Mouse (Mus musculus) heart, postnatal 4 days (tissue): ENCODE measurements around the gene Zfp810. TPM values are rescaled to one million over a fixed set of nuclear protein-coding genes. Genes with fewer than 3 reads are reported as not detected.
"Not testable (repeated sequence)": the region's sequence is repeated elsewhere in the genome, so short reads cannot be mapped to it uniquely, and the experiment has no call there.

Experiments used
- DNase-seq: peaks from one replicate; pipeline ENCODE4 v3.0.0; 2021
- total RNA-seq, 2 experiments: library from RNA; stranded (reverse); gene quantifications; 2 replicates each; pipeline ENCODE4 v1.2.3; 2021

Gene Zfp810
- total RNA-seq, result 10 to 100 TPM; 15.5 to 16.0 TPM

DNA sequence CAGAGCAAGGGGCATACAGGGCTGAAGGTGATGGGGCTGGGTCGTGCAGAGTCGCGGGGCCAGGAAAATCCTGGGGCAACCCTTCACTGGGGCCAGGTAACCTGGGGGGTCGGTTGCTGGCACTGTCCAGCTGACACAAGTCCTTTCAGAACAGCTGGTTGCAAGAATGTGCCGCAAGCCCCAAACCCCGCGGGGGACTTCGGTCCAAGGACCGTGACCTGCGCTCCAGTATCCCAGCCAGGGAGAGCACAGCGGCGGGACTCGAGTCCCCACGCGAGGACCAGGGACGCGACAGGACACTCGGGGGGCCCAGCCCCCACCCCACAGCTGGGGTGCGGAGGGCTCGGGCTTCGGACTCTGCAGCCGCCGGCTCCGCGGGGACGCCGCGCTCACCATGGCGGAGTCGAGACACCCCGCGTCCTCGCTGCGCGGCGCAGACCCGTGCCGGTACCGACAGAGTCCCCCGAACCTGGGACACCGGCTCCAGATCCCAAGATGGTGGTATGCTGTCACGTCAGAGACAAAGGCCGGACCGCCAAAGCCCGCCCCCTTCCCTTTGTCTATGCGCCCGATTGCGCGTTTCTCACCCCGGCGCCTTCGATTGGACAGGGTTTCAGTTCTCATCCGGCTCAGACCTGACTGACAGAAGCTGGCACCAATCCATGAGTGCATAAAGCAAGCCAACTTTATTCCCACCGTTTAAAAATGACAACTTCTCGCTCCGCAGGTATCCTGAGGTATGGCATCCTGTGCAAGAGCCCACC is at the start of gene Zfp810:
Gene Zfp810, minus strand, starts transcription at position 493 of the 764 bp plus-strand sequence.
- peak; percentile 95 for DNase-seq

DNA sequence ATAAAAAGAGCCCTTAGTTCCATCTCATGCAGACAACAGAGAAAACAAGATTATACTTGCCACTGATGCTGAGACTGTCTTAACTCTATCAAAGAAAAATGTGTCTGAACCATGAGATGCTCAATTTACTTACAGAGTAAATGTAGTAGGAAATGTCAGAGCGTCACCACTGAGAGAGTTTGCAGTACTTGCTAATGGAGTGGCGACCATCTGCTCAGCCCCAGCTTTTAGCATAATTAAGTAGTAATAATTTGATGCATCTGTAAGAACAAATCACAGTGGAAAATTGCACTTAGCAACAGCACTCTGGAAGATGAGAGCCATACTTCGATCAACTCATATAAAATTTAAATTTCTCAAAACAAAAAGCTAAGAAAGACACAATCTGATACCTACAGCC is 48.5 kb upstream of the Zfp810 start:
- no peak for DNase-seq

DNA sequence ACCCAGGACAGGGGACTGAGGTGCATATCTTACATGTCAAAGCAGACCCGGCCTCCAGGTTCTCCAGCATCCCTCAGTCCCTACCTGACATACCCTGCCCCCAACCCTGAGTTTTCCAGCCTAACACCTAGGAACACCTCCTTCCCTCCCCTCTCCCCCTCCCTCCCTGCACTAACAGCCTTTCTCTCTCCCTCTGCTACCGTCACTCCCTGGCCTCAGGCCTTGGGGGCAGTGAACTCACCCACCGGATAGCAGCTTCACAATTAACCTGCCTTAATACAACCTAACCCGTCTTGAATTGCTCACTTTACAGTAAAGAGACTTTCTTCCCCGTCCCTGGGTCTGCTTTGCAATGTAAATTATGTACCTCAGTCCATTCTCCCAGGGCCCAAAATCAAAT is 46.5 kb upstream of the Zfp810 start:
- no peak for DNase-seq

DNA sequence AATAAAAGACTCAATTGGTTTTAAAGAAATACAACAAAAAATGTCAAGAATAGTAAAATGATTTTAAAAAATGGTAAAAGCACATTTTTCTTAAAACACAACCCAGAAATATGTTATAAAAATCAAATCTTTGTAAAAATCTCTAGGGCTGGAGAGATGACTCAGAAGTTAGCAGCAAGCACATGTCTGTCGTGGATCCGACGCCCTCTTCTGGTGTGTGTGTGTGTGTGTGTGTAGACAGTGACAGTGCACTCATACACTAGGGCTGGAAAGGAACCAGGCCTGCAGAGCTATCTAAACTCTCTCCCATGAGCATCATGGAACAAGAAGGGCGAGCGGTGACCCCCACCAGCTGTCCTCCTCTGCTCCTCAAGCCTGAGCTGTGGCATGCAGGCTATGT is 46.0 kb upstream of the Zfp810 start:
- no peak for DNase-seq

DNA sequence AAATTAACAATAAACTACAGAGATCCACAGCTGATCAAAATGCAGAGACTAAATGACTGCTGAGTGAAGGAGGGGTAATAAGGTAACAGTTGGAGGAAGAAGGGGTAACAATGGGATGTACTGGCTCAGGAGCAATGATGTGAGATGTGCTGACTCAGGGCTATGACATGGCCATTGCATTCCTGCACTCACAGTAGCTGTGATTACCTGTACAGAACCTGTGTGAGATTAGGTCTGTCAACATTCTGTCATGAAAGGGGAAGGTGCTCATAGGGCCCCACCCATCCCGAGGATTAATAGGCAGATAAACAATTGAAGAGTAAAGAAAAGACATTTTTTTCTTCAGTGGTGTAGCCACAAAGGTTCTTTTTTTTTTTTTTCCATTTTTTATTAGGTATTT is 32.9 kb upstream of the Zfp810 start:
- no peak for DNase-seq

DNA sequence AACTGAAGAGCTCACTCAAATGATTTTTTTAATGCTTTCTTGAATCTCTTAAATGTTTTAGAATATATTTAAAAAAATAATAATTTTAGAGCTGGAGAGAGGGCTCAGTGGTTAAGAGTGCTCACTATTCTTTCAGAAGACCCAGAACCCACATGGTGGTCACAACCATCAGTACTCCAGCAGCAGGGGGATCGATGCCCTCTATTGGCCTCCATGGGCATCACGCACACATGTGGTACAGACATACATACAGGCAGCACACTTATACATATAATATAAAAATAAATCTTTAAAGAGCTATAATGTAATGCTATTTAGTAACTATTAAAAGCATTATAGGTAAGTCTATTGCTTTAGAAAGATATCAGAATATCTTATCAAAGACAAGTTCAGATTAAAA is 29.8 kb upstream of the Zfp810 start:
- DNase-seq, result no peak

DNA sequence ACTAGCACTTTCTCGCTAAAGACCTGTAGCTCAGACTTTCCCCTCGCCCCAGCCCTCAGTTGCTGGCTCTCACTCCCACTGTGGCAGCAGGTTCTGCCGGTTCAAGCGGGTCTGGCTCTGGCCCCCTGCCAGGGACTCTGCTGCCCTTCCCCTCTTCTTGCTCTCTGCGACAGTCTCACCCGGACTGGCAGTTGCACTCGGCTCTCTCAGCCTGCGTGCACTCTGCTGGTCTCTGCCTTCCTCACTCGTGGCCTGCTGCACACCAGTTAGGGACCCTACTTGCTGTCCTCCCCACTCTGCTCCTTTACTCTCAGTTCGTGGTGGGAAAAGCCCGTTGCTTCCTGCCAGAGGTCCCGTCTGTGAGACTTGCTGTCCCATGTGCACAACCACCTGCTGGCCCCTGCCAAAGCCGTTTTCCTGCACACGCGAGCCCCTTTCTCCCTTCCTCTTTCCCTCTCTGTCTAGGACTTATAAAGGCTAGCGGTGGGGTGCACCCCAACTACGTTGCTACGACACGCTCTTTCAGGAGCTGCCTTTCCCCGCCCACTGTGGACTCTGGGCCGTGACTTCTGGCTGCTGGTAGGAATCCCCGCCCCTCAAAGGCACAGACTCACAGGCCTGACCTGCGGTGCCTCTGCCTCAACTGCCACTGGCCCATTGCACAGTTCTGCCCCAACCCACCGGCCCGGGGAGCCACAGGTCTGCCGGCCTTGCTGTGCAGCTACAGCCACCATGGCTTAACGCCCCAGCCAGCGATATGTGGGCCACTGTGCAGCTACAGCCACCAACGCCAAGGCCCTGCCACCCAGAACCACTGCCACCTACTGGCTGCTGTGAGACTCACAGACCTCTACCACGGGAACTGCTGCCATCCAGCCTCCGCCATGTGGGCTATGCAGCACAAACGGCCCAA is 20.3 kb upstream of the Zfp810 start:
- peak; percentile 92 for DNase-seq

DNA sequence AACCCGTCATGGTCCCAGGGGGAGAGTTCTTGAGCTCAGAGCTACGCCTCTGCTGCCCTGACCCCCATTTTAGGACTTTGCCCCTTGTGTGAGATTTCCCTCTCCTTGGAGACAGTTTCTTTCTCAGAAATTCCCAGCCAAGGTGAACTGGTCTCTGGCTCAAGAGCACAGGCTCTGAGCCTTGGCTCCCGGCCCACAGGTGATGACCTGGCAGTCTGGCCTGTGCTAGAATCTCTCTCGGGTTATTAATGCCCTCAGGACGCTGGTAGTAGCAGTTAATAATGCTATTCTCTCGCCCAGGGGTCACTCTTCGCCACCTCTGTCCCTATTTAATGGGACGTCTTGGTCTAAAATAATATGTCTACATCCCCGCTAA is 19.6 kb upstream of the Zfp810 start:
- peak; percentile 31 for DNase-seq

DNA sequence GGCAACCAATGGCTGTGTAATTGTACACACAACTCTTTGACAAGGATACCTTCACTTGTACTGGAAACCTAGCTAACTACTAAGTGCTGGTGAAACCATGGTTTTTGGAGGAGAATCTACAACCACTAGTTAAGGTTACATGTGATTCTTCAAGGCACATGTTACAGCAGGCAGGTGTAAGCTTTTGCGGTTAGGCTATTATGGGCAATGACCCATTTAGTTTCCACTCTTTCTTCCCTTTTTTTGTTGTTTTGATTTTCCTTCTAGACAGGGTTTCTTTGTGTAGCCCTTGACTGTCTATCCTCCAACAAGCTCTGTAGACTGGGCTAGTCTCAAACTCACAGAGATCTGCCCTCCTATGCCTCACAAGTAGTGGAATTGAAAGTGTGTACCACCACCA is 17.1 kb upstream of the Zfp810 start:
- DNase-seq, result no peak

DNA sequence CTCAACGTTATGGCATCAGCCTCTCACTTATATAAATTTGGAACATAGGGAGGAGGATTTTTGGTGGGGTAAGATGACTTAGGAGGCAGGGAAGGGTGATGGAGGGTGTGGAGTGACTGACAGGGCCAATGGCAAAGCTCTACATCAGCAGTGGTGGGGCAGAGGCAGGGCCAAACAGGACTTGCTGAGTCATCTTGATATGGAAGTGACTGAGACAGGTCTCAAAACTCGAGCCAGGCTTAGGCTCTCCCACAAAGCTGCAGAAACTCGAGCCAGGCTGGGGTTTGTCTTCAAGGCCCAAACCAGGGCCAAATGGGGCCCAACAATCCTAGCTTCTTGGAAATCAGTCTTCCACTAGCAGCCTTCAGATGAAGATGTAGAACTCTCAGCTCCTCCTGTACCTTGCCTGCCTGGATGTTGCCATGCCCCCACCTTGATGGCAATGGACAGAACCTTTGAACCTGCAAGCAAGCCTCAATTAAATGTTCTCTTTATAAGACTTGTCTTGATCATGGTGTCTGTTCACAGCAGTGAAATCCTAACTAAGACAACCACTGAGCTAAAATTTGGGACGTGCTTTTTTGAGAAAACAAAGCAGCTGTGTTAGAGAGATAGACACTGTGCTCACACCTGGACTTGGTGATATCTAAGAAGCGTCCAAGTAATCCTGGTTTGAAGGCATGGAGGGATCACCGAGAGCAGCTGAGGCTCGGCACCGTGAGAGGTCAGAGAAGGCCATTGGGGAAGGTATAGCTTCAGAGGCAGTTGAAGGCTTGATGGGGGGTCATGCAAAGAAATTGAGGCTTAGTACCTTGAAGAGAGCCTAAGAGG is 15.1 kb upstream of the Zfp810 start:
- no peak for DNase-seq

DNA sequence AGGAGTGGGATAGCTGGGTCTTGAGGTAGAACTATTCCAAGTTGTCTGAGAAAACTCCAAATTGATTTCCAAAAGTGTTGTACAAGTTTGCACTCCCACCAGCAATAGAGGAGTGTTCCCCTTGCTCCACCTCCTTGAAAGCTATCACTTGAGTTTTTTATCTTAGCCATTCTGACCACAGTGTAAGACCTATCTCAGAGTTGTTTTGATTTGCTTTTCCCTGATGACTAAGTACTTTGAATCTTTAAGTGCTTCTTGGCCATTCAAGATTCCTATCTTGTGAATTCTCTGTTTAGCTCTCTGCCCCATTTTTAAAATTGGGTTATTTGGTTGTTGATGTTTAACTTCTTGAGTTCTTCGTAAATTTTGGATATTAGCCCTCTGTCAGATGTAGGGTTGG is 11.7 kb upstream of the Zfp810 start:
- DNase-seq, result no peak

DNA sequence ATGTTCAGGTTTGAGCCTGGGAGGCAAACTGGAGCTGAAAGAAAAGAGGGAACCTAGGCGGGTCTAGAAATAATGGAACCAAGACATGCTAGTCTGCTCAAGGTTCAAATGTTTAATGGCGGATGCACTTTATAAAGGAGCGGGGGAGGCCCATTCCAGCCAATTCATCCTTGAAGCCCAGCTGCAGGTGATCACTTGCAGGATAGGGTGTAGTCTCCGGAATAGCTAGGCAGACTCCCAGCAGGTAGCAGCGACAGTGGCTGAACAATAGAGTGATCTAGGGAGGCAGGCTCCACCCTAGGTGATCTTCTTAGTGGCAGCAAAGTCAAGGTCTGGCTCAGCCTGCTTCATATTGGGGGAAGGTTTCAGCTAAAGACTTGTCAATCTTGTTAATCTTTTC is 8.6 kb upstream of the Zfp810 start:
- DNase-seq, result not testable (repeated sequence)

DNA sequence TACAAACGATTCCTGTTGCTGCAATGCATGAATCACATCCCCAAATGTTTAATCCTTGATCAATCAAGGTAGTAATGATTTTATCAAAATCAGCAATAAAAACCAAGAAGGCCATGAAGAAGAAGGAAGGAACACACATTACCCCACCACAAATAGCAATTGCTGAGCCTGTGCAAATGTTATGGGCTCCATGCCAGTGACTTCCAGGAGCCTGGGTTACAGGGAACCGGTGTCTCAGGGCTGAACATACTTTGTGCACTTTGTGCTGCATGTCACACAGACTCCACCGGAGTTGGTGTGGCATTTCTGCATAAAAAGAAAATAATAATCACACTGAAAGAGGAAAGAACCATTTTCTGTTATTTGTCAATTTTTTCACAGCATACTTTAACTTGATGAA is 6.6 kb upstream of the Zfp810 start:
- DNase-seq, result no peak

DNA sequence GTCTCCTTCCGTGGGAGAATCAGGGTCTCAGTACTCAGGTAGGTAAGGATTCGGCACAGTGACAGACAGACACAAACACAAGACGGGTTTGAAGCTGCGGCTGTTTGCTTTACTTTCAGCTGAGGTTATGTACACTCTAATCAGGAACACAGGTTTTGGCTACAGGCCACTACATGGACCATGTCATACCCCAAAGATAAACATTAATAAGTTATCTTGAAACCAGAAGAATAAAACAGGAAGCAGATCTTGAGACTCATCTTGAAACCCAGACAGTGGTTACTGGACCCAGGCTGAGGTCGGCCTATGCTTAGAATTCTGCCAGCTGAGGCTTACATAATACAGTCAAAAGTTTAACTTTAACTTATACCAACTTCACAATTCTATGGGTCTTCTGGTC is 5.8 kb upstream of the Zfp810 start:
- no peak for DNase-seq

DNA sequence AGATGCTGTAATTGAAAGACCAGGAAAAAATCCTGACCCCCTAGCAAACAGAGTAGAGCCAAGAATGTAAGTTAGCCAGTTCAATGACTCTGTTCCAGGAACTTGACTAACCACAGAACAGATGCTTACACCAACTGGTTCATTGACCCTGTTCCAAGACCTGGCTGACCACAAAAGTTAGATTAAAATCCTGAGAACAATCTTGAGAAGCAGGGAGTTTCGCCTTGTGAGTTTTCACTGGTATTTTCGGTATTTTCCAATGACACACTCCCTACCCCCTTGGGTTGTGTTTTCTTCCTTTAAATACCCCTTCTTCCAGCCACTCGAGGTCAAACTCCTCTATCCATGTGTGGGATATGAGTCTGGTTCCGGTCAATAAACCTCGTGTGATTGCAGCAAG is 2.2 kb upstream of the Zfp810 start:
- DNase-seq, result no peak

DNA sequence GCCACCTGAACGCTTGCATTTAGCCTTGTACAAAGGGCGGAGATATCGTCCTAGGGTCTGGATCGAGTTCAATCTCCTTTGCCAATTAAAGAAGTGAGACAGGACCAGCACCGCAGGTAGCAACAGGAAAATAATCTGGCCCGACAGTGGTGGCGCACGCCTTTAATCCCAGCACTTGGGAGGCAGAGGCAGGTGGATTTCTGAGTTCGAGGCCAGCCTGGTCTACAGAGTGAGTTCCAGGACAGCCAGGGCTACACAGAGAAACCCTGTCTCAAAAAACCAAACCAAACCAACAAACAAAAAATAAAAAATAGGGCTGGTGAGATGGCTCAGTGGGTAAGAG is 443 bp upstream of the Zfp810 start:
- not testable (repeated sequence) for DNase-seq

DNA sequence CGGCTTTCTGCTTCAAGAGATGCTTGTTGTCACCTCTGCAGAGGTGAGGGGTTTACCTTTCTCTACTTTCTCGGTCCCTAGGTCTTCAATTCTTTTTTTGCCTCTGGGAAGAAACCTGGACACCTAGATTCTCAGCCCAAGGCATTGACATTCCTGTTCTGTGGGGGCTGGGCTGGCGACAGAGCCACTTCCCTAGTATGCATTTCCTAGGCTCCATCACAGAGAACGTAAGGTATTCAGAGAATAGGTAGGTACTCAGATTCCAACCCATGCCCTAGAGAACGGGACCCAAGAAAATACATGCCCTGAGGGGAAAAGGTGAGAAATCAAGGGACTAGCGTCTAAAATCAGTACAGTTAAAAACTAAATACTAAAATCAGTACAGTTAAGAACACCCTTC is 722 bp downstream of the Zfp810 start:
- DNase-seq, result no peak

DNA sequence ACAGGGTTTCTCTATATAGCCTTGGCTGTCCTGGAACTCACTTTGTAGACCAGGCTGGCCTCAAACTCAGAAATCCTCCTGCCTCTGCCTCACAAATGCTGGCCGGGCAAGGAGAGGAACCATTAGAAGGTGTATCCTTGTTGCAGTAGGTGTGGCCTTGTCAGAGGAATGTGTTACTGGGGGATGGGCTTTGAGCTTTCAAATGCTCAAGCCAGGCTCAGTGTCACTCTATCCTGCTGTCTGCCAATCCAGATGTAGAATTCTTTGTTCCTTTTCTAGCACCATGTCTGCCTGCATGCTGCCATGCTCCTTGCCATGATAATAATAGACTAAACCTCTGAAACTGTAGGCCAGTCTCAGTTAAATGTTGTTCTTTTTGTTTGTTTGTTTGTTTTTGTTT is 5.2 kb downstream of the Zfp810 start:
- DNase-seq, result no peak

DNA sequence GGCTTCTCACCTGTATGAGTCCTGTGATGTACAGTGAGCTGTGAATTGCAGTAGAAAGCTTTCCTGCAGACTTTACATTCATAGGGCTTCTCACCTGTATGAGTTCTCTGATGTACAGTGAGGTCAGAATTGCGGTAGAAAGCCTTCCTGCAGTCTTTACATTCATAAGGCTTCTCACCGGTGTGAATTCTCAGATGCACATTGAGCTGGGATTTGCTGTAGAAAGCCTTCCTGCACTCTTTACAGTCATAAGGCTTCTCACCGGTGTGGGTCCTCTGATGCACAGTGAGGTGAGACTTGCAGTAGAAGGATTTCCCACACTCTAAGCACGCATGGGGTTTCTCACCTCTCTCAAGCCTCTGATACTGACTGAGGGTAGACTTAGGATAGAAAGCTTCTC is 28.7 kb downstream of the Zfp810 start:
- no peak for DNase-seq

DNA sequence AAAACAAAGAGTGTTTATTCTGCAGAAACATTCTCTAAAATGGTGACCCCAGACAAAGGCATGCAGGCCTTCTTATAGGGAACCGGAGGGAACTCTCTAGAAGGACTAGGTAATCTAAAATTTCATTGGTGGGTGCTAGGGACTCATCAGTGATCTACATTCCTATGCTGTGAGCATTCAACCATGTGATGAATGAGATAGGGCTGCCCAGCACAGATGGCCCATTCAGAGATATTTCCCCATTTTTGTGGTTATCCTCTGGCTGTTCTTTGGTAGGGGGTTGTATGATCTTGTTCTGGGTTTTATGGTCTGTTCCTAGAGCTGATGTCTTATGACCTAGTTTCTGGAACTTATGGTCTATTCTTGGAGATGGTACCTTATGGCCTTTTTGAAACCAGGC is 38.6 kb downstream of the Zfp810 start:
- no peak for DNase-seq

DNA sequence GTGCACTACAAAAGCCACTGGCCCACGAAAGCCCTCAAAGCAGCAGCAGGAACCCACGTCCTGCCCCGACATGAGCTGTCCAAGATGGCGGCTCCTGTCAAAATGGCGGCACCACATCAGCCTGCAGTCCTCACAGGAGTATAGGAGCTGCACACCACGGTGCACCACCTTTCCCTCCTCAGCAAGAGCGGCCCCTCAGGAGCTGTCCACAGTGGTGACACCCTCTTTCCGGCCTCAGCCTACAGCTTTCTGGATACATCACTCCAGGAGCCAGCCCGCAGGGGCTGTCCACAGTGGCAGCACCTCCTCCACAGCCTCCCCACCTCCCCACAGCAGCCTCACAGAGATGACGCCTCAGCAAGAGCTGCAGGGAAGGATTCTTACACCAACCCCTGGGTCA is 44.8 kb downstream of the Zfp810 start:
- DNase-seq, result no peak

DNA sequence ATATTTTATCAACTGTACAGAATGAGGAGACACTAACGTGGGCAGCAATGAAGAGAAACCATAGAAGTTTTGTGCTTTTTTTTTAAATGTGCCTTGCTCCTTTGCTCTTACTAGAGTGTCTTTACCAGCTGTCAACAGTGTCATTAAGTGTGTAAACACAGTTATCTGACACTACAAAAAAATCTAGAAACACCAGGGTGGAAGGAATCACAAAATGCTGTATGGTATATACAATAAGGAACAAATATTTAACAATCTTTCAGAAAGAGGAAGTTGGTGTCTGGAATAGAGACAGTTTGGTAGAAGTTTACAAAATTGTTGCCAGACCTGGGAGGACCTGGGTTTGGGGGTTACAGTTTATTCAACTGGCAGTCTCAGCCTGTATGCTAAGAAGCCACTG is 45.9 kb downstream of the Zfp810 start:
- DNase-seq, result no peak

DNA sequence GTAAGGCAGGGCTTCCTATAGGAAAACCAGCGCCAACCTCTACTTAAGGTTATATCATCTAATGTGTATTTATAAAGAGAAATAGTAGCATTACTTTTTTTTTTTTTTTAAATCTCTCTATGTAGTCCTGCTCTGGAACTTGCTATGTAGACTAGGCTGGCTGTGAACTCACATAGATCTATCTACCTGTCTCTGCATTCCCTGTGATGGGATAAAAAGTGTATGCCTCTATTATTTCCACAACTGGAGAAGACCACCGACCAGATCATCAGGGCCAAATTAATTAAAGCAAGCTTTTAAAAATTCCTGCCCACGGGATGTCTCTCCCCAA is 47.4 kb downstream of the Zfp810 start:
- DNase-seq, result no peak
